Mouse (Mus musculus) liver, postnatal 0 days (tissue): ENCODE measurements around the gene Sh3tc1.

Source experiments
- CTCF ChIP-seq: sonication (generic); IDR thresholded peaks from 2 replicates; pipeline ENCODE4 v1.5.1; 2016; ENCODE audit warnings: antibody characterized with exemption, low read depth
- EP300 ChIP-seq: IDR thresholded peaks from 2 replicates; pipeline ENCODE4 v1.6.1; 2016; ENCODE audit warnings: antibody characterized with exemption, low read depth, mild to moderate bottlenecking

DNA sequence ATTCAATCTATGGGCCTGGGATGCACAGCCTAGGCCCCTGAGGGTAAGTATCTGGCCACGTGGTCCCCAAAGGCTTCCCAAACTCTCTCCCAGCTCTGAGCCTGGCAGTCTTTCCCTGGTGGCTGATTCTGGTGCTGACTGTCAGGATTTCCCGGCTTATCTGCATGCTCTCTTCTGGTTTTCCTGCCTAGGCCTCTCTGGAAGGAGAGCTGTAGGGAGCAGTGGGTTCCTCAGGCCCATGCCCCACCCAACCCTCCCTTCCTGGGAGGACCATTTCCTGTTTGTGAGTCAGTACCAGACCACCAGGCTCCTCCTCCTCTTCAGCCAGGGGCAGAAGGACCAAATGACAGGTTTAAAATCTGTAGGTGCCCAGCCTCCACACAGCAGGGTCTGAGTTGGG, 17.1 kb downstream of the Sh3tc1 start:
- TF ChIP-seq EP300 (no peak), CTCF (no peak)
